Mouse (Mus musculus) stomach, adult 2 months (tissue): ENCODE results near the gene Tppp. TPM values are rescaled to one million over a fixed set of nuclear protein-coding genes. Genes with fewer than 3 reads are reported as not detected.

Experiments
- polyA plus RNA-seq: library from polyadenylated mRNA; depleted of rRNA; stranded (reverse); fragments of >200 nt; gene quantifications from 2 replicates; pipeline ENCODE4 v1.2.3, GENCODE M21; 2012; rRNA removed

Tppp gene
- 2.4 and 3.3 TPM in 2 replicates for polyA plus RNA-seq

GRCm38 (mm10) chr13:74008948-74009718 lies at the start of gene Tppp:
TSS of gene Tppp (plus strand) at chr13:74009407.

DNA sequence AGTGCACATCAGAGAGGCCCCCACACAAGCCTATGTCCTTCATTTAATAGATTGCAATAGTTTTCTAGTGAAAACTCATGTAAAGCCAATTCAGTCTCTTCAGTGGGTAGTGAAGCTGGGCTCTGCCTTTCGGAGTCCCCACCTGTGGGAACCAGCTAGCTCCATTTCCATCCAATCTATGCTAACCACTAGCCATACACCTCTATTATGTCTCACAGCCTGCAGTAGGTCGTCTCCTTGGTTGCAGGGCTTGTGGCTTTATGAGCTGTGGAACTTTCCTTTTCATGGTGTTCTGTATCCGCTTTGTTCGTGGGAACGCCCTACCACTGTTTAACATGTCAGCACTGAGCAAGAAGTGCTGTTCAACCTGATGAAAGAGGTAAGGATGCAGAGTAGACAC lies 45.7 kb upstream of the Tppp start, which contains the start of gene Zdhhc11:
TSS of gene Zdhhc11 (plus strand) at position 301 of the 400 bp plus-strand sequence.

GRCm38 (mm10) chr13:74061613-74062377 lies 52.6 kb downstream of the Tppp start, which contains the start of gene Cep72:
TSS of gene Cep72 (minus strand) at chr13:74062299.

Other genes with a start within 250 kb of the Tppp start
- gene Nkd2, start 161.8 kb upstream of the Tppp start, polyA plus RNA-seq = 5.7 and 6.8 TPM in 2 replicates
- 0.10 and 0.17 TPM in 2 replicates for gene Trip13, start 71.6 kb upstream of the Tppp start, polyA plus RNA-seq
- 7.0 and 9.0 TPM in 2 replicates for gene Brd9, start 71.6 kb upstream of the Tppp start, polyA plus RNA-seq
- not detected in 2 replicates for gene Zdhhc11, start 45.6 kb upstream of the Tppp start, polyA plus RNA-seq
- 0.46 and 0.81 TPM in 2 replicates for gene Cep72, start 52.9 kb downstream of the Tppp start, polyA plus RNA-seq
- 7.8 and 9.1 TPM in 2 replicates for gene Slc9a3, start 112.0 kb downstream of the Tppp start, polyA plus RNA-seq
- gene Exoc3, start 199.3 kb downstream of the Tppp start, polyA plus RNA-seq = 16.4 and 17.6 TPM in 2 replicates